Mouse (Mus musculus) CH12.LX (cell line): ENCODE results near the gene Pdia3. TPM values are rescaled to one million over a fixed set of nuclear protein-coding genes. Genes with fewer than 3 reads are reported as not detected.
"Not testable (repeated sequence)": the region's sequence is repeated elsewhere in the genome, so short reads cannot be mapped to it uniquely, and the experiment has no call there.

Experiments
- DNase-seq: peaks from one replicate; pipeline ENCODE4 v3.0.0-alpha.2; 2013; ENCODE audit errors: extremely low read depth
- H3K27ac ChIP-seq: 2 replicates; pipeline ENCODE4 v1.5.1; 2012; ENCODE audit warnings: low read depth, mild to moderate bottlenecking, control low read depth, moderate library complexity; ENCODE audit not compliant: insufficient read depth
- H3K27me3 ChIP-seq: replicated peaks from 2 replicates; pipeline ENCODE3; 2012; ENCODE audit warnings: inconsistent platforms
- H3K36me3 ChIP-seq, 2 experiments: replicated peaks in 1 of 2; 2 replicates each; pipeline versions ENCODE3 to v1.6.1; 2012; ENCODE audit warnings: inconsistent platforms in 1 of 2, low read length in 1 of 2, mild to moderate bottlenecking in 1 of 2, mixed read lengths in 1 of 2, moderate library complexity in 1 of 2; ENCODE audit not compliant: control insufficient read depth in 1 of 2, insufficient read depth in 1 of 2
- H3K4me1 ChIP-seq, 2 experiments: 2 replicates each; pipeline ENCODE4 v1.6.1; 2012; ENCODE audit warnings: inconsistent platforms in 1 of 2, moderate library complexity in 1 of 2; ENCODE audit not compliant: insufficient read depth in 2 of 2, control insufficient read depth in 1 of 2
- H3K4me2 ChIP-seq: 2 replicates; pipeline ENCODE4 v1.6.1; 2012; ENCODE audit warnings: low read depth, mild to moderate bottlenecking, control low read depth; ENCODE audit not compliant: poor library complexity, insufficient read depth, severe bottlenecking
- H3K4me3 ChIP-seq, 3 experiments: fragments of 150-350 bp in 1 of 3; sonication (generic) in 1 of 3; replicated peaks in 1 of 3; 2 replicates each; pipeline versions ENCODE3 to v1.5.1; 2011 to 2012; ENCODE audit warnings: low read depth in 2 of 3, low read length in 2 of 3, mild to moderate bottlenecking in 2 of 3, moderate library complexity in 2 of 3, control low read depth in 1 of 3, improper control_type of control experiment in 1 of 3, inconsistent platforms in 1 of 3, mixed read lengths in 1 of 3; ENCODE audit not compliant: poor library complexity in 1 of 3
- H3K79me2 ChIP-seq: replicated peaks from 2 replicates; pipeline ENCODE4 v1.6.1; 2012; ENCODE audit warnings: mild to moderate bottlenecking, moderate library complexity; ENCODE audit not compliant: control insufficient read depth, poor library complexity, insufficient read depth, severe bottlenecking; ENCODE audit errors: extremely low read depth
- H3K9ac ChIP-seq: 2 replicates; pipeline ENCODE4 v1.6.1; 2012; ENCODE audit warnings: low read depth, mild to moderate bottlenecking, control low read depth, moderate library complexity; ENCODE audit not compliant: insufficient read depth
- H3K9me3 ChIP-seq: replicated peaks from 2 replicates; pipeline ENCODE3; 2012; ENCODE audit warnings: low read length, inconsistent platforms, mixed read lengths
- CTCF ChIP-seq, 2 experiments: IDR thresholded peaks in 1 of 2; conservative IDR thresholded peaks in 1 of 2; 2 replicates each; pipeline ENCODE4 v1.5.1; 2011 to 2012; ENCODE audit warnings: low read depth in 2 of 2, low read length in 2 of 2, improper control_type of control experiment in 1 of 2, inconsistent platforms in 1 of 2, mild to moderate bottlenecking in 1 of 2, moderate library complexity in 1 of 2
- HCFC1 ChIP-seq: IDR thresholded peaks from 2 replicates; pipeline ENCODE4 v1.6.1; 2012; ENCODE audit warnings: low read depth, mild to moderate bottlenecking, inconsistent platforms, low read length, improper control_type of control experiment
- JUND ChIP-seq: conservative IDR thresholded peaks from 2 replicates; pipeline ENCODE4 v1.6.1; 2011; ENCODE audit warnings: low read depth, low read length, improper control_type of control experiment
- NRF1 ChIP-seq: IDR thresholded peaks from 2 replicates; pipeline ENCODE4 v1.6.1; 2014; ENCODE audit warnings: low read depth, mild to moderate bottlenecking, inconsistent platforms, low read length, improper control_type of control experiment, moderate library complexity
- PAX5 ChIP-seq: IDR thresholded peaks from 2 replicates; pipeline ENCODE4 v1.6.1; 2012; ENCODE audit warnings: low read length, inconsistent platforms, mixed read lengths
- RAD21 ChIP-seq: IDR thresholded peaks from 2 replicates; pipeline ENCODE4 v1.6.1; 2011; ENCODE audit warnings: low read depth, mild to moderate bottlenecking, low read length, improper control_type of control experiment, moderate library complexity
- SMC3 ChIP-seq: IDR thresholded peaks from 2 replicates; pipeline ENCODE4 v1.6.1; 2011; ENCODE audit warnings: low read depth, low read length, improper control_type of control experiment
- ZMIZ1 ChIP-seq: IDR thresholded peaks from 2 replicates; pipeline ENCODE4 v1.6.1; 2012; ENCODE audit warnings: low read depth, mild to moderate bottlenecking, inconsistent platforms, low read length, improper control_type of control experiment
- dilution Hi-C: fragments of 300-500 bp; cut with MboI; formaldehyde crosslinking; loops from 2 replicates; pipeline ENCODE4 v1.14.3; 2020; ENCODE audit warnings: low sequenced_read_pairs; ENCODE audit not compliant: extremely low pct_unique_long_range_greater_than_20kb, extremely low pct_ligation_motif_present
- in situ Hi-C: fragments of 300-500 bp; cut with MboI; formaldehyde crosslinking; loops from 3 replicates; pipeline ENCODE4 v1.14.3; 2019; ENCODE audit warnings: low sequenced_read_pairs, low pct_ligation_motif_present, low pct_unique_long_range_greater_than_20kb, mixed read lengths
- polyA plus RNA-seq: library from polyadenylated mRNA; unstranded; fragments of >175 nt; gene quantifications from 2 replicates; pipeline ENCODE4 v1.2.1, GENCODE M21; 2012; ENCODE audit warnings: low read depth; ENCODE audit not compliant: insufficient read length
- total RNA-seq, 2 experiments: library from RNA; depleted of rRNA; stranded (reverse); fragments of 300-350 nt in 1 of 2; fragments of >200 nt in 1 of 2; gene quantifications; 2 replicates each; pipeline ENCODE4 v1.2.3; 2012 to 2014

The Pdia3 gene
- total and polyA plus RNA-seq, 3 experiments: 54.5 to 406 (median 169) TPM

DNA sequence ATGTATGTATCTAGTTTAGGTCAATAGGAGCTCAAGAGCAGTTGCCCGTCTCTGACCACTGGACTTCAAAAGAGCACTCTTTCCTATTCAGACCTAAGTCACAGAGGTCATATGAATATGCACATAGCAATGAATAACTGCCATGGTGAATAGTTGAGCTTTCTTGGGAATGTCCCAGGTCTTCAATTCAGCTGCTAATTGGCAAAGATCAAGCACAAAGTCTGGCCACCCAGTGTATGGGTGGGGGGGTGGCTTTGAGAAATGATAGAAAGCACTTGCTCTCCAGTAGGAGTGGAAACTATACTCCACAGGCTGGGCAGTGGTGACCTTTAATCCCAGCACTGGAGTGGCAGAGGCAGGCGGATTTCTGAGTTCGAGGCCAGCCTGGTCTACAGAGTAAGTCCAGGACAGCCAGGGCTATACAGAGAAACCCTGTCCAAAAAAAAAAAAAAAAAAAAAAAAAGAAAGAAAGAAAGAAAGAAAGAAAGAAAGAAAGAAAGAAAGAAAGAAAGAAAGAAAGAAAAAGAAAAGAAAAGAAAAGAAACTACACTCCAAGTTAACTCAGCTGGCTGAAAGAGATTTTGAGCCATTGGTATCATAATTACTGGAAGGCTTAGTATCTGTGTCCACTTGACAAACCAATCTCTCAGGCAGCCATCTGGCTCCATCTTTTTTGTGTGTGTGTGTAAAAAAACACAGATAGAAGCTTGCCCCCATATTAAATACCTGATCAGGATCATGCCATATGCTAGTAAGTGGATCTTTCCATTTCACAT, 64.1 kb downstream of the Pdia3 start:
- H3K27me3 ChIP-seq: peaks cover 3% of the 10 kb centered on the region
- peaks cover 0 to 5% of the 10 kb centered on the region in 2 experiments; a peak in 1 of 4 replicates for H3K4me1 ChIP-seq
- H3K9me3 ChIP-seq: no peaks in the 10 kb centered on the region
- H3K36me3 ChIP-seq: peaks cover 7% of the 10 kb centered on the region in 2 experiments
- H3K4me2 ChIP-seq: no peak overlapping the region
- no peak overlapping the region for H3K4me3 ChIP-seq
- no peak for TF ChIP-seq ZMIZ1
- TF ChIP-seq, all 38 proteins: peak for 0
- H3K27ac ChIP-seq: no peak overlapping the region
- no peak overlapping the region for H3K9ac ChIP-seq
- dilution Hi-C loops: no loop called here
- DNase-seq: no peak
- in situ Hi-C loops: no loop called here
- H3K79me2 ChIP-seq: peaks cover 7% of the 10 kb centered on the region; the same call in 1 of the 2 replicates

DNA sequence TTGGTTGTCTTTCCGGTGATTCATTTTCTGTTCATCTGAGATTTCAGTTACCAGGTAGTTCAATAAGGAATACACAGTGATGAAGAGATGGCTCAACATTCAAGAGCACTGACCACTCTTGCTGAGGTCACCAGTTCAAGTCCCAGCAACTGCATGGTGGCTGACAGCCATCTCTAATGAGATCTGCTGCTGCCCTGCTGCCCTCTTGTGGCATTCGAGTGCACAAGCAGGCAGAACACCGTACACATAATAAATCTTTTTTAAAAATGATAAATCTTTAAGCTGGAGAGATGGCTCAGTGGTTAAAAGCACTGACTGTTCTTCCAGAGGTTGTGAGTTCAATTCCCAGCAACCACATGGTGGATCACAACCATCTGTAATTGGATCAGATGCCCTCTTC, 66.9 kb downstream of the Pdia3 start:
- TF ChIP-seq SMC3: peak; percentile 60
- no peak for TF ChIP-seq PAX5
- TF ChIP-seq NRF1: no peak
- peak; percentile 70 for TF ChIP-seq RAD21
- TF ChIP-seq HCFC1: no peak
- no peak for TF ChIP-seq JUND
- peak; percentile 60 to 80 for TF ChIP-seq CTCF (conservative IDR thresholded peaks at IDR 0.05 in 1 of 2, IDR thresholded peaks at IDR 0.05 in 1 of 2; ENCODE audit: low read depth in 2 of 2, low read length in 2 of 2)
- H3K4me1 ChIP-seq: no peaks in the 10 kb centered on the region

DNA sequence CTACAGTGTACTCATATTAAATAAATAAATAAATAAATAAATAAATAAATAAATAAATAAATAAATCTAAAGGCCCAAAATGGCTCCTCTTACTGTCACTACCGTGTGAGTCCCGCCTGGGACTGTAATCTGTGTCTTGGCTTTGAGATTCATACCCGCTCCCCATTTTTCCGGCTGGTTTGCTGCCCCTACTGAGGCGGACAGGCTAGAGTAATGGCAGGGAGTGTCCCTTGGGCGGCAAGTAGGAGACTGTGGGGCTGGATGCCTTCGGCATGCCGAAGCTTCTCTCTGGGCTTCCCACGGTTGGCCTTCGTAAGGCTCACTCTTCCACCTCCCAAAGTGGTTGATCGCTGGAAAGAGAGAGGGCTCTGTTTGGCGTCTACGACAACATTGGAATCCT, 67.3 kb downstream of the Pdia3 start:
- H3K27me3 ChIP-seq, H3K36me3 ChIP-seq, in situ Hi-C loops, H3K79me2 ChIP-seq, H3K9me3 ChIP-seq, DNase-seq, H3K9ac ChIP-seq, H3K4me1 ChIP-seq, dilution Hi-C loops, H3K27ac ChIP-seq, H3K4me3 ChIP-seq, H3K4me2 ChIP-seq: not testable (repeated sequence)

More for the DNA sequence above, 66.9 kb downstream of the Pdia3 start:
- H3K4me3 ChIP-seq: no peak overlapping the region
- DNase-seq: peak; percentile 54
- in situ Hi-C loops (no loop called here), dilution Hi-C loops (no loop called here)
- H3K36me3 ChIP-seq: peaks cover 7% of the 10 kb centered on the region in 2 experiments
- H3K4me2 ChIP-seq: no peak overlapping the region
- H3K27ac ChIP-seq: no peak overlapping the region
- H3K9me3 ChIP-seq: no peaks in the 10 kb centered on the region
- H3K9ac ChIP-seq: no peak overlapping the region
- H3K79me2 ChIP-seq: no peaks in the 10 kb centered on the region
- H3K27me3 ChIP-seq: peaks cover 7% of the 10 kb centered on the region
